Mouse (Mus musculus) lung, postnatal 0 days (tissue): ENCODE data around the gene Hoxa3.

ENCODE experiments used
- CTCF ChIP-seq: IDR thresholded peaks from 2 replicates; pipeline ENCODE4 v1.5.1; 2016; ENCODE audit warnings: antibody characterized with exemption, mild to moderate bottlenecking
- EP300 ChIP-seq: IDR thresholded peaks from 2 replicates; pipeline ENCODE4 v1.6.1; 2016; ENCODE audit warnings: antibody characterized with exemption, mild to moderate bottlenecking, control low read depth

GRCm38 (mm10) chr6:52232568-52232965 lies 19.4 kb upstream of the Hoxa3 start:
- peak; percentile 8; the same call in 1 of the 2 replicates for TF ChIP-seq CTCF
- TF ChIP-seq EP300: no peak
